Mouse (Mus musculus): ENCODE data around the gene Gm49355. TPM values are rescaled to one million over a fixed set of nuclear protein-coding genes. Genes with fewer than 3 reads are reported as not detected.

Gene Gm49355
- polyA plus RNA-seq, 1 experiment from 2014 or later = 0.18 TPM

DNA sequence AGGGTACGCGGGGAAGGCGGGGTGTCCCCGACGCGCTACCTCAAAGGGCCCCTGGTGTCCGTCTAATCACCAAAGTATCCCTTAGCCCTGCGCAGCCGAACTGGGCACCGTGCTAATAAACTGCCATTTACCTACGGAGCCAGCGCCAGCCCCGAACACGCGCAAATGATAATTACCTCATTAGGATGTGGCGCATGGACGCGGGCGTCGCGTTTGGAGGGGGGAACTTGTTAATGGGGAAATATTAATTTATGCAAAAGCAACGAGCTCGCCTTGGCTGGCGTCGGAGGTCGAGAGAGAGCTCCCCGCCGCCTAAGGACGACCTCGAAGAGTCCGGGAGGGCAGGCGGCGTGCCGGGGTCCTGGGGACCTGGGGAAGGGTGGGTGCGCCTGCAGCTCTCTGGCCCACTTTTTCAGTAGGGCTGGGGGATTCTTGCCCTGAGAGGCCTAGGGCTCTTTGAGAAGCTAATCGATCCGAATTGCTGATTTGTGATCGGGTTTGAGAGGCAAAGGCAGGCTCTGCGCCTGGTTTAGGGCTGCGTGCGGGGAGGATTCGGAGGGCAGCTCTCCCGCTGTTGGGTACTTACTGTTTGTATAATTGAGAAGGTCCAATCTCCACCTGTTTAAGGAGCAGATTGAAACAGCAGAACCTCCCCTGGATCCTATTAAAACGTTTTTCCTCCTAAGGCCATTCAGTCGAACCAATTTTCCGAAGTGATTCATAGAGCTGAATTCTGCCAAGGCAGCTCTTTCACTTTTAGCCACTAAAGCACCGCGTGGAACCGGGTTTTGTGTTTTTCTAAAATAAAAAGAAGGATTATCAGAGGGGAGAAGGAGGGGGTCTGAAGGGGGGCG lies 62.5 kb downstream of the Gm49355 start:
- Histone ChIP-seq H3K36me3 (ENCODE audit: control insufficient read depth, insufficient read depth, low read length) (peaks cover 8% of the 10 kb centered on the region; the same call in 1 of the 2 replicates), H3K4me2 (ENCODE audit: low read length) (peak overlapping the region; percentile 64), H3K4me1 (ENCODE audit: control insufficient read depth, insufficient read depth, low read length) (peaks cover 11% of the 10 kb centered on the region; the same call in 1 of the 2 replicates), H3K27ac (ENCODE audit: low read depth, low read length) (peak overlapping the region; percentile 98), H3K27me3 (replicated peaks; ENCODE audit: control insufficient read depth, insufficient read depth, low read length) (peaks cover 42% of the 10 kb centered on the region), H3K9ac (ENCODE audit: low read length) (peak overlapping the region; percentile 91), H3K9me3 (replicated peaks; ENCODE audit: control insufficient read depth, low read length) (no peaks in the 10 kb centered on the region), H3K4me3 (ENCODE audit: low read depth, low read length) (peak overlapping the region; percentile 56)
- ATAC-seq (peak; percentile 64), DNase-seq (ENCODE audit: low spot score) (peak; percentile 88)
- under 1% methylated on average over 50 of the region's 50 CpGs for WGBS

DNA sequence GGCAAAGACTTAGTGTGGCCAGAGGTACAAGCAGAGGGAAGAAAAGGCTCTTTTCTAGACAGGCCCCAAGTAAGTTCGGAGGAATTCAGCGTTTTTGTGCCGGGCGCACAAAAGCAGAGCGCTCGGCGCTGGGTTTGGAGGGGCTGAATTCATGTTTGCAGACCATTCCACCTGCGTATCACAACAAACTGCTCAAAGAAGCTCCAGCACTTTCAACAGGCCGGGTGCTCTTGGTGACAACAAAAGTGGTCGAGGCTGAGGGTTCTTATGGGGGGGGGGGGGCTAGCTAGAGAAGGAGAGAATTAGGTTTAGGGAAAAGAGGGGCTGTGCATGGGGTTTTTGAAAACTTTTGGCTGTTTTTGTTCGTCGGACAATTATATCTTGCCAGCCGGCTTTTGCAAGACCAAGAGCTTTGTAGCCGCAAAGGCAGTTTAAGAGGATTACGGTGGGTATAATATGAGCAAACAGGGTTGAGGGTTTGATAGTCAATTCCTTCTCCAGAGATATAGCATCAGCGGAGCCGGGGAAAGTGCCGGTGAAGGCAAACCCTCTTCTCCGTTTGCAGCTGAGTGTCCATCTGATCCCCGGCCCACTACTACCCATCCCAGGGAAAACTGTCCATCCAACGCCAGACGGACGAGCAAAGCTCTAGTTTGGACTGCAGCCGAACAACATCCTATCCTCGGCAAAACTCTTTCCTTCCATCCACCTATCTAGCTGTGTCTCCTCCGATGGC lies 63.3 kb downstream of the Gm49355 start:
- H3K4me2 ChIP-seq (ENCODE audit: low read length) = peak overlapping the region; percentile 64
- peaks cover 6% of the 10 kb centered on the region; the same call in 1 of the 2 replicates for H3K36me3 ChIP-seq (ENCODE audit: control insufficient read depth, insufficient read depth, low read length)
- no peaks in the 10 kb centered on the region for H3K9me3 ChIP-seq (replicated peaks; ENCODE audit: control insufficient read depth, low read length)
- peak overlapping the region; percentile 91 for H3K9ac ChIP-seq (ENCODE audit: low read length)
- H3K4me3 ChIP-seq (ENCODE audit: low read depth, low read length) = peak overlapping the region; percentile 56
- peak; percentile 21 for ATAC-seq
- DNase-seq (ENCODE audit: low spot score) = peak; percentile 51
- H3K27me3 ChIP-seq (replicated peaks; ENCODE audit: control insufficient read depth, insufficient read depth, low read length) = peaks cover 47% of the 10 kb centered on the region
- under 1% methylated on average over 26 of the region's 26 CpGs for WGBS
- H3K27ac ChIP-seq (ENCODE audit: low read depth, low read length) = peak overlapping the region; percentile 98
- H3K4me1 ChIP-seq (ENCODE audit: control insufficient read depth, insufficient read depth, low read length) = peaks cover 11% of the 10 kb centered on the region; the same call in 1 of the 2 replicates

DNA sequence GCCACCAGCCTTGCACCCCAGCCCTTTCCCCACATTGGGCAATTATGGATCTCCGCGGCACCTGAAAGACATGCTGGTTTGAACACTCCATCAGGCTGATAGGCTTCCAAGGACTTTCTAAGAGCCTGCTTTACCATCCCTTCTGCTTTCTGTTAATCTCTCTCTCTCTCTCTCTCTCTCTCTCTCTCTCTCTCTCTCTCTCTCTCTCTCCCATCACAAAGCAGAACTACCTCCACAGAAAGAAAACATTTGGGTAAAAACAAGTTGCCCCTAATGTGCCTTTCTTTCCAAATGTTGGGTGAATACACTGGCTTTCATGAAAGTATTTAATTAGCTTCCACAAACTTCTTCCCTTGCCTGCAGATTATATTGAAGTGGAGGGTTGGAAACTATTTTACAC lies 64.3 kb downstream of the Gm49355 start, which contains the start of gene Fezf2:
Fezf2 (minus strand) TSS at position 101 of the 400 bp plus-strand sequence.
- ATAC-seq (no peak), DNase-seq (ENCODE audit: low spot score) (peak; percentile 45)
- peak within 1 kb of the TSS; percentile 98 for H3K27ac ChIP-seq (ENCODE audit: low read depth, low read length)
- peak within 1 kb of the TSS; percentile 56 for H3K4me3 ChIP-seq (ENCODE audit: low read depth, low read length)
- H3K27me3 ChIP-seq (replicated peaks; ENCODE audit: control insufficient read depth, insufficient read depth, low read length) = peaks cover 49% of the 10 kb centered on the region
- 6% methylated on average over 2 of the region's 2 CpGs for WGBS
- H3K4me1 ChIP-seq (ENCODE audit: control insufficient read depth, insufficient read depth, low read length) = peaks cover 11% of the 10 kb centered on the region; the same call in 1 of the 2 replicates
- peak within 1 kb of the TSS; percentile 64 for H3K4me2 ChIP-seq (ENCODE audit: low read length)
- H3K9ac ChIP-seq (ENCODE audit: low read length) = peak within 1 kb of the TSS; percentile 91
- H3K9me3 ChIP-seq (replicated peaks; ENCODE audit: control insufficient read depth, low read length) = no peaks in the 10 kb centered on the region
- H3K36me3 ChIP-seq (ENCODE audit: control insufficient read depth, insufficient read depth, low read length) = no peaks in the 10 kb centered on the region

DNA sequence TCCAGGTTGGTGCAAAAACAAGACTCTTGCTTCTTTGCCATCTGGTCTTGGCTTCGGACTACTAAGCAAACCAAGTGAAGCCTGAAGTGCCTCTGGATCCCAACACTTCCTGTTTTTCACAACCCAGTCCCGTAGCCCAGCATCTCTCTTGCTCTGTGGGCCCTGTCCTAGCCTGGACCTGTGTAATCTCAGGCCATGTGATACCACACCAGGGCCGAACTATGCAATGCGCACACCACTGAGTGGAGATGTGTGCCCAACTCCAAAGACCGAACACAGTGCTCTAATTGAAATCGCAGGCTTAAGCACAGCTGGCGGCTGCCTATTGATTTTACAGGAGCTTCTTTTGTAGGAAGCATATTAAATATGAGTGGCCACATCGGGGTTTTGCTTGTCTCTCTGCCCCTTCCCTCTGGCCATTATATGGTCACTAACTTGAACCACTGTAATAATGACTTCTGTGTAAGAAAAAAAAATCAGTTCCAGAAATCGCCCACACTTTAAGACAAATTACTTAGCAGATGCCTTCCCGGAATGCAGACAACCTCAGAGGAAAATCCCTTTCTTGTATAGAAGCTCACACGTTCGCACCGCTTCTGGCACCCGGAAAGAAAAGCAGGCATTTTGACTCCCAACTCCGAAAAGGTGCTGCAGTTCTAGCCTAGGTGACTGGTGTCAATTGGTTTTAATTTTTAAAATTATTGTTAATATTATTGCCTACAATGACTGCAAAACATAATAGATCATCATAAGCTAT lies 65.7 kb downstream of the Gm49355 start:
- 26% methylated on average over 15 of the region's 15 CpGs for WGBS
- DNase-seq (ENCODE audit: low spot score) = peak; percentile 14
- no peak overlapping the region for H3K27ac ChIP-seq (ENCODE audit: low read depth, low read length)
- ATAC-seq = no peak
- no peak overlapping the region for H3K4me3 ChIP-seq (ENCODE audit: low read depth, low read length)
- H3K4me2 ChIP-seq (ENCODE audit: low read length) = no peak overlapping the region
- H3K36me3 ChIP-seq (ENCODE audit: control insufficient read depth, insufficient read depth, low read length) = no peaks in the 10 kb centered on the region
- no peak overlapping the region; the same call in 1 of the 2 replicates for H3K9ac ChIP-seq (ENCODE audit: low read length)
- peaks cover 11% of the 10 kb centered on the region; the same call in 1 of the 2 replicates for H3K4me1 ChIP-seq (ENCODE audit: control insufficient read depth, insufficient read depth, low read length)
- H3K9me3 ChIP-seq (replicated peaks; ENCODE audit: control insufficient read depth, low read length) = no peaks in the 10 kb centered on the region
- H3K27me3 ChIP-seq (replicated peaks; ENCODE audit: control insufficient read depth, insufficient read depth, low read length) = peaks cover 59% of the 10 kb centered on the region

DNA sequence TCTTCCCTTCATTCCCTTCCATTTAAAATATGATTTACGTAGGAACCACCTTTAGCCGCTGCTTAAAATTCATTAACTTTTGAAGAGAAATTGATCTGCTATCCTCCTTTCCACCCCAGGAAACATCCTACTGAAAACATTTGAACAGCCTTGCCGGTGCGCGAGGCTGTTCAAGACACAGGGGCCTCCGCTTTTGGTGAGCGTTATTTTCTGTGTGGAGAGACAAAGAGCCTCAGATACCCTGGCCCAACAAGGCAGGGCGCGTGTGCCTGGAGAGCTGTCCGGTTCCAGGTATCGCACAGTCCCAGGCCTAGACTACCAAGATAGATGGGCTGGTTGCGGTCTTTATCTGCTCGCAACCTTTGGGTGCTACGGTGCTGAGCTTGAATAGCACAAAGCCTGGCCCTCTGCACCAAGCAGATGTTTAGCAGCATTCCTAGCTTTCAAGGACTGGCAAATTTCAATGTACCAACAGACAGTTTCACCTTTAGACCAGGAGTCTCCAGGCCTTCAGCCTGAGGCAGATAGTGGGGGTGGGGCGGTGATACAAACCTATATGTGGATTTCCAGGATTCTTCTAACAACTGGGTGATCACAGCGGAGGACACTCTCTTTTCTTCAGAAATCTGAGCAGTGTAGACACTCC lies 66.6 kb downstream of the Gm49355 start:
- Histone ChIP-seq H3K27me3 (replicated peaks; ENCODE audit: control insufficient read depth, insufficient read depth, low read length) (peaks cover 51% of the 10 kb centered on the region), H3K4me1 (ENCODE audit: control insufficient read depth, insufficient read depth, low read length) (peaks cover 11% of the 10 kb centered on the region; the same call in 1 of the 2 replicates), H3K9ac (ENCODE audit: low read length) (peak overlapping the region; percentile 25; the same call in 1 of the 2 replicates), H3K4me3 (ENCODE audit: low read depth, low read length) (no peak overlapping the region), H3K4me2 (ENCODE audit: low read length) (no peak overlapping the region), H3K27ac (ENCODE audit: low read depth, low read length) (no peak overlapping the region), H3K36me3 (ENCODE audit: control insufficient read depth, insufficient read depth, low read length) (no peaks in the 10 kb centered on the region), H3K9me3 (replicated peaks; ENCODE audit: control insufficient read depth, low read length) (no peaks in the 10 kb centered on the region)
- ATAC-seq (no peak), DNase-seq (ENCODE audit: low spot score) (no peak)
- 19% methylated on average over 16 of the region's 16 CpGs for WGBS

Other genes starting within 250 kb of the Gm49355 start
- gene 3830406C13Rik, start 197 bp downstream of the Gm49355 start, polyA plus RNA-seq (2014; fragmentation: Nextera tagmentation; extraction: Ambion mirVana) = 44.0 and 44.7 TPM in 2 replicates
- 69.6 and 81.3 TPM in 2 replicates for gene Fezf2, start 64.2 kb downstream of the Gm49355 start, polyA plus RNA-seq (2014; fragmentation: Nextera tagmentation; extraction: Ambion mirVana)

All from forebrain, embryonic 14.5 days (tissue).